Mouse (Mus musculus) embryonic fibroblast, embryonic 13.5 days (primary cell): Measurements from ENCODE around the gene A730049H05Rik.

Experiments
- CTCF ChIP-seq: IDR thresholded peaks from 2 replicates; pipeline ENCODE4 v1.5.1; 2011; ENCODE audit warnings: mild to moderate bottlenecking, control low read depth, low read length, moderate library complexity, borderline replicate concordance; ENCODE audit not compliant: insufficient read depth
- POLR2A ChIP-seq: IDR thresholded peaks from 2 replicates; pipeline ENCODE4 v1.6.1; 2011; ENCODE audit warnings: low read depth, mild to moderate bottlenecking, control low read depth, low read length, moderate library complexity

DNA sequence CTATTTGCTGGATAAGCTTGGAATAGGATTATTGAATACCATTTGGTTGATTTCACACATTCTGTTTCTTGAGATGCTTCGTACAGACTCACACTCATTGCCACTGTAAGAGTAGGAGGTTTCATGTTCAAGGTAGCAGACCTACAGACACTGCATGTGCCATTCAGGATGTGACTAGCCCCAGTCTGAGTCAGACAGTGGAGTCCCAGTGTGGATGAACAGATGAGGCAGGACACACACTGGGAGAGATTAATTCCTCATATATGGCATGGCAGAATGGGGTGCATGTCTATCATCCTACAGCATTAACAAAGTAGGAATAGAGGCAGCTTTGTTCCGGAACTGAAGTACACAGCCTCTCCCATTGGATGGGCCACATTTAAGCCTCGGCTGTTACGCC lies 61.0 kb downstream of the A730049H05Rik start:
- TF ChIP-seq CTCF (no peak), POLR2A (no peak)
